Mouse (Mus musculus) CH12.LX (cell line): ENCODE results near the gene Ttc21b. TPM values are rescaled to one million over a fixed set of nuclear protein-coding genes. Genes with fewer than 3 reads are reported as not detected.

ENCODE experiments used
- DNase-seq: peaks from one replicate; pipeline ENCODE4 v3.0.0-alpha.2; 2013; ENCODE audit errors: extremely low read depth
- H3K27ac ChIP-seq: 2 replicates; pipeline ENCODE4 v1.5.1; 2012; ENCODE audit warnings: low read depth, mild to moderate bottlenecking, control low read depth, moderate library complexity; ENCODE audit not compliant: insufficient read depth
- H3K27me3 ChIP-seq: replicated peaks from 2 replicates; pipeline ENCODE3; 2012; ENCODE audit warnings: inconsistent platforms
- H3K36me3 ChIP-seq, 2 experiments: replicated peaks in 1 of 2; 2 replicates each; pipeline versions ENCODE3 to v1.6.1; 2012; ENCODE audit warnings: inconsistent platforms in 1 of 2, low read length in 1 of 2, mild to moderate bottlenecking in 1 of 2, mixed read lengths in 1 of 2, moderate library complexity in 1 of 2; ENCODE audit not compliant: control insufficient read depth in 1 of 2, insufficient read depth in 1 of 2
- H3K4me1 ChIP-seq, 2 experiments: 2 replicates each; pipeline ENCODE4 v1.6.1; 2012; ENCODE audit warnings: inconsistent platforms in 1 of 2, moderate library complexity in 1 of 2; ENCODE audit not compliant: insufficient read depth in 2 of 2, control insufficient read depth in 1 of 2
- H3K4me2 ChIP-seq: 2 replicates; pipeline ENCODE4 v1.6.1; 2012; ENCODE audit warnings: low read depth, mild to moderate bottlenecking, control low read depth; ENCODE audit not compliant: poor library complexity, insufficient read depth, severe bottlenecking
- H3K4me3 ChIP-seq, 3 experiments: fragments of 150-350 bp in 1 of 3; sonication (generic) in 1 of 3; replicated peaks in 1 of 3; 2 replicates each; pipeline versions ENCODE3 to v1.5.1; 2011 to 2012; ENCODE audit warnings: low read depth in 2 of 3, low read length in 2 of 3, mild to moderate bottlenecking in 2 of 3, moderate library complexity in 2 of 3, control low read depth in 1 of 3, improper control_type of control experiment in 1 of 3, inconsistent platforms in 1 of 3, mixed read lengths in 1 of 3; ENCODE audit not compliant: poor library complexity in 1 of 3
- H3K79me2 ChIP-seq: replicated peaks from 2 replicates; pipeline ENCODE4 v1.6.1; 2012; ENCODE audit warnings: mild to moderate bottlenecking, moderate library complexity; ENCODE audit not compliant: control insufficient read depth, poor library complexity, insufficient read depth, severe bottlenecking; ENCODE audit errors: extremely low read depth
- H3K9ac ChIP-seq: 2 replicates; pipeline ENCODE4 v1.6.1; 2012; ENCODE audit warnings: low read depth, mild to moderate bottlenecking, control low read depth, moderate library complexity; ENCODE audit not compliant: insufficient read depth
- H3K9me3 ChIP-seq: replicated peaks from 2 replicates; pipeline ENCODE3; 2012; ENCODE audit warnings: low read length, inconsistent platforms, mixed read lengths
- CTCF ChIP-seq, 2 experiments: IDR thresholded peaks in 1 of 2; conservative IDR thresholded peaks in 1 of 2; 2 replicates each; pipeline ENCODE4 v1.5.1; 2011 to 2012; ENCODE audit warnings: low read depth in 2 of 2, low read length in 2 of 2, improper control_type of control experiment in 1 of 2, inconsistent platforms in 1 of 2, mild to moderate bottlenecking in 1 of 2, moderate library complexity in 1 of 2
- E2F4 ChIP-seq: IDR thresholded peaks from 2 replicates; pipeline ENCODE4 v1.6.1; 2011; ENCODE audit warnings: low read depth, low read length, improper control_type of control experiment; ENCODE audit not compliant: insufficient replicate concordance
- ELF1 ChIP-seq: IDR thresholded peaks from 2 replicates; pipeline ENCODE4 v1.6.1; 2014; ENCODE audit warnings: low read depth, mild to moderate bottlenecking, inconsistent platforms, low read length, improper control_type of control experiment
- GABPA ChIP-seq: IDR thresholded peaks from 2 replicates; pipeline ENCODE4 v1.6.1; 2012; ENCODE audit warnings: low read depth, low read length, improper control_type of control experiment, inconsistent platforms; ENCODE audit not compliant: insufficient replicate concordance
- IRF4 ChIP-seq: IDR thresholded peaks from 2 replicates; pipeline ENCODE4 v1.6.1; 2014; ENCODE audit warnings: low read depth, mild to moderate bottlenecking, inconsistent platforms, low read length, improper control_type of control experiment
- JUND ChIP-seq: conservative IDR thresholded peaks from 2 replicates; pipeline ENCODE4 v1.6.1; 2011; ENCODE audit warnings: low read depth, low read length, improper control_type of control experiment
- MAFK ChIP-seq: IDR thresholded peaks from 2 replicates; pipeline ENCODE4 v1.6.1; 2011; ENCODE audit warnings: low read length, improper control_type of control experiment; ENCODE audit not compliant: insufficient replicate concordance
- MAZ ChIP-seq: IDR thresholded peaks from 2 replicates; pipeline ENCODE4 v1.6.1; 2012; ENCODE audit warnings: low read depth, mild to moderate bottlenecking, inconsistent platforms, low read length, improper control_type of control experiment, moderate library complexity
- MYC ChIP-seq: IDR thresholded peaks from 2 replicates; pipeline ENCODE4 v1.6.1; 2011; ENCODE audit warnings: low read depth, mild to moderate bottlenecking, improper control_type of control experiment, low read length
- POLR2A ChIP-seq: IDR thresholded peaks from 2 replicates; pipeline ENCODE4 v1.6.1; 2011; ENCODE audit warnings: low read depth, mild to moderate bottlenecking, improper control_type of control experiment, low read length
- POLR2AphosphoS2 ChIP-seq: IDR thresholded peaks from 2 replicates; pipeline ENCODE4 v1.6.1; 2011; ENCODE audit warnings: low read depth, low read length, improper control_type of control experiment
- RCOR1 ChIP-seq: conservative IDR thresholded peaks from 2 replicates; pipeline ENCODE4 v1.6.1; 2012; ENCODE audit warnings: low read depth, mild to moderate bottlenecking, inconsistent platforms, low read length, improper control_type of control experiment
- ZC3H11A ChIP-seq: IDR thresholded peaks from 2 replicates; pipeline ENCODE4 v1.6.1; 2012; ENCODE audit warnings: low read depth, mild to moderate bottlenecking, inconsistent platforms, low read length, improper control_type of control experiment
- ZKSCAN1 ChIP-seq: IDR thresholded peaks from 2 replicates; pipeline ENCODE4 v1.6.1; 2012; ENCODE audit warnings: low read depth, inconsistent platforms, low read length, improper control_type of control experiment, borderline replicate concordance
- dilution Hi-C: fragments of 300-500 bp; cut with MboI; formaldehyde crosslinking; loops from 2 replicates; pipeline ENCODE4 v1.14.3; 2020; ENCODE audit warnings: low sequenced_read_pairs; ENCODE audit not compliant: extremely low pct_unique_long_range_greater_than_20kb, extremely low pct_ligation_motif_present
- in situ Hi-C: fragments of 300-500 bp; cut with MboI; formaldehyde crosslinking; loops from 3 replicates; pipeline ENCODE4 v1.14.3; 2019; ENCODE audit warnings: low sequenced_read_pairs, low pct_ligation_motif_present, low pct_unique_long_range_greater_than_20kb, mixed read lengths
- polyA plus RNA-seq: library from polyadenylated mRNA; unstranded; fragments of >175 nt; gene quantifications from 2 replicates; pipeline ENCODE4 v1.2.1, GENCODE M21; 2012; ENCODE audit warnings: low read depth; ENCODE audit not compliant: insufficient read length
- total RNA-seq, 2 experiments: library from RNA; depleted of rRNA; stranded (reverse); fragments of 300-350 nt in 1 of 2; fragments of >200 nt in 1 of 2; gene quantifications; 2 replicates each; pipeline ENCODE4 v1.2.3; 2012 to 2014

Ttc21b gene
- total and polyA plus RNA-seq, 3 experiments: not detected

DNA sequence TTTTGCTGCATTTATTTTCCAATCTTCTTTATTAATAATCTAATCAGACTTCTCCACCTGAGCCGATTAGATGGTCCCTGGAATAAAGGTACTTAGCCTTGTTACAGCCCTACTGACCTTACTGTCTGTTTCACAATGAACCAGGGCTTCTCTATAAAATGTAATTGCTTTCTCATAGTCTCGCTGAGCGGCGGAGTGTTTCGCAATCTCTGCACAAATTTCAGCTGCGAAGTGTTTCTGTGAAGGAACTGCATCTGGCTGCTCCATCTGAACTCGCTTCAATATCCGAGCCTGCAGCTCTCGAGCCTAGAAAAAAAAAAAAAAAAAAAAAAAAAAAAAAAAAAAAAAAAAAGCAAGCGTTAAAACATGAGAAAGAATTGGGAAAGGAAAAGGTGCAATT, 46.5 kb downstream of the Ttc21b start:
- Histone ChIP-seq H3K4me1 (no peaks in the 10 kb centered on the region), H3K9ac (no peak overlapping the region), H3K36me3 (no peaks in the 10 kb centered on the region), H3K4me2 (no peak overlapping the region), H3K9me3 (peaks cover 18% of the 10 kb centered on the region), H3K27ac (no peak overlapping the region), H3K79me2 (no peaks in the 10 kb centered on the region), H3K4me3 (no peak overlapping the region), H3K27me3 (no peaks in the 10 kb centered on the region)
- in situ Hi-C loops (no loop called here), dilution Hi-C loops (no loop called here)
- TF ChIP-seq MYC (no peak), RCOR1 (no peak), MAFK (no peak), ZKSCAN1 (no peak), JUND (no peak), POLR2AphosphoS2 (no peak), E2F4 (no peak), ELF1 (no peak)
- DNase-seq: no peak

DNA sequence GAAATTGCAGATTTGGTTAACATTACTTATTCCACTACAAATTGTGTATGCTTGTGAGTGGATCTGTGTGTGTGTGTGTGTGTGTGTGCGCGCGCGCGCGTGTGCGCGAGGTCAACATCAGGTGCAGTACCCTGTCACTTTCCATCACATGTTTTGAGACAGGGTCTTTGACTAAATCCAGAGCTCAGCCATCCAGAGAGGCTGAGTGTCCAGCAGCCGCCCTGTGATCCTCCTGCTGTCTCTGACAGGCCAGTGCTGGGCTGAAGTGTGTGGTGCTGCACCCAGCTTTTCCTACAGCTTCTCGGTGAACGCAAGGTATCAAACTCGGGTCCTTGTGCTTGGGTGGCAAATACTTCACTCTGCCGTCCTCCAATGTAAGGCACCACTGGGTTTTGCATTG, 47.1 kb downstream of the Ttc21b start:
- Histone ChIP-seq H3K9me3 (peaks cover 17% of the 10 kb centered on the region), H3K27ac (no peak overlapping the region), H3K4me2 (no peak overlapping the region), H3K79me2 (no peaks in the 10 kb centered on the region), H3K9ac (no peak overlapping the region), H3K4me3 (no peak overlapping the region), H3K36me3 (no peaks in the 10 kb centered on the region), H3K4me1 (no peaks in the 10 kb centered on the region), H3K27me3 (no peaks in the 10 kb centered on the region)
- dilution Hi-C loops: no loop called here
- in situ Hi-C loops: no loop called here
- TF ChIP-seq GABPA (no peak), IRF4 (no peak), ZC3H11A (no peak), CTCF (conservative IDR thresholded peaks at IDR 0.05 in 1 of 2, IDR thresholded peaks at IDR 0.05 in 1 of 2; ENCODE audit: low read depth in 2 of 2, low read length in 2 of 2) (no peak), E2F4 (no peak), MAZ (no peak)
- DNase-seq: no peak

DNA sequence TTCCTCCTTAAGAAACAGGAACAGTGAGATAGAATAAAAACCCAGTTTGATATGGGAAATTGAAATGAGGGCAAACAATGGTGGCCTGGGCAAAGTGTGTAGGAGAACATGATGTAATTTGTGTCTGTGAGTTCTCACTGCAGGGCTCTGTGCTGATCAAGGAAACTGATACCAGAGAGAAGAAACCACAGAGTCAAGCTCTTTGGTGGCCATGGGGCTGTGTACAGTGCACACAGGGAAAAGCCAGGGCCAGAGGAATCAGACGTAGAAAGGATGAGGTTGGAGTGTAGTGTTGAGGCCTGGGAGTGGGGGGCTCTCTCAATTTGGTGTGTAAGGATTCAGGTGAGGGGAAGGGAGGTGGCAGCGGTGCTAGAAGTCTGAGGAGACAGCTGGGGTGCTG, 49.6 kb downstream of the Ttc21b start:
- no peaks in the 10 kb centered on the region for H3K79me2 ChIP-seq
- dilution Hi-C loops: no loop called here
- no peaks in the 10 kb centered on the region for H3K27me3 ChIP-seq
- no peak overlapping the region for H3K4me3 ChIP-seq
- H3K9ac ChIP-seq: no peak overlapping the region
- H3K27ac ChIP-seq: no peak overlapping the region
- peaks cover 16% of the 10 kb centered on the region for H3K9me3 ChIP-seq
- in situ Hi-C loops: no loop called here
- H3K36me3 ChIP-seq: no peaks in the 10 kb centered on the region
- no peak overlapping the region for H3K4me2 ChIP-seq
- no peaks in the 10 kb centered on the region for H3K4me1 ChIP-seq
- no peak for DNase-seq
- TF ChIP-seq E2F4 (no peak), POLR2A (no peak)
